ENCODE assay signal across 8 mouse cellular contexts in genomic region chr1:166160569-166161445, GRCm38 (mm10). TPM values are rescaled to one million over a fixed set of nuclear protein-coding genes. Genes with fewer than 3 reads are reported as not detected.
DNase-seq lines count a peak whose midpoint lies in the region; ATAC-seq and TF ChIP-seq lines count a peak whose summit lies in the region.

No protein-coding gene starts in this region.

- TF ChIP-seq CTCF in spleen, adult 2 months (IDR thresholded peaks at IDR 0.05; ENCODE audit: extremely low read depth, insufficient read depth, insufficient read length, insufficient replicate concordance), result peak; percentile 87

- H3K27me3 ChIP-seq in hindbrain, embryonic 15.5 days, result peaks cover 5% of the 10 kb centered on the region
- peaks cover 18% of the 10 kb centered on the region for H3K27me3 ChIP-seq in midbrain, embryonic 10.5 days (ENCODE audit: low read depth, poor library complexity, severe bottlenecking)
- no peaks in the 10 kb centered on the region for H3K27me3 ChIP-seq in spleen, adult 2 months (ENCODE audit: control insufficient read depth, insufficient read depth, low read length)

- peak overlapping the region; percentile 48 for H3K4me2 ChIP-seq in hindbrain, embryonic 15.5 days

- H3K27ac ChIP-seq in hindbrain, embryonic 15.5 days (replicated peaks), result no peak overlapping the region
- H3K27ac ChIP-seq in midbrain, embryonic 10.5 days (replicated peaks), result 0 out of 2 replicates have a peak overlapping the region, but pooled peaks have one; percentile 49
- H3K27ac ChIP-seq in spleen, adult 2 months (ENCODE audit: insufficient read depth, low read length), result no peak overlapping the region

- H3K9me3 ChIP-seq in hindbrain, embryonic 15.5 days, result no peaks in the 10 kb centered on the region
- no peaks in the 10 kb centered on the region for H3K9me3 ChIP-seq in midbrain, embryonic 10.5 days (replicated peaks)

- DNase-seq in gastrocnemius, adult 18-20 months (ENCODE audit: low spot score), result peak; percentile 70
- no peak for DNase-seq in gastrocnemius, postnatal 25 days
- DNase-seq in cerebellum, adult 9-11 months, result peak; percentile 47
- peak; percentile 35 to 72 for DNase-seq in frontal cortex, postnatal 14 days (ENCODE audit: low spot score in 2 of 2)
- peak; percentile 65 to 78 for DNase-seq in left cerebral cortex, postnatal 10 days (ENCODE audit: extremely low spot score in 1 of 2, low spot score in 2 of 2)
- peak; percentile 81 for DNase-seq in midbrain, embryonic 10.5 days (ENCODE audit: low spot score)
- DNase-seq in spleen, adult 2 months (ENCODE audit: low read depth in 1 of 2, low spot score in 2 of 2), result peak; percentile 22 to 46

- no peak overlapping the region for H3K9ac ChIP-seq in hindbrain, embryonic 15.5 days

- ATAC-seq in hindbrain, embryonic 15.5 days (ENCODE audit: low FRiP score, low read depth), result peak; percentile 68

- H3K4me3 ChIP-seq in hindbrain, embryonic 15.5 days, result peak overlapping the region; percentile 12
- peak overlapping the region; percentile 36; the same call in 1 of the 2 replicates for H3K4me3 ChIP-seq in midbrain, embryonic 10.5 days
- H3K4me3 ChIP-seq in spleen, adult 2 months (ENCODE audit: extremely low read depth, insufficient read depth, insufficient read length), result no peak overlapping the region

- no peak for TF ChIP-seq POLR2A in spleen, adult 2 months (IDR thresholded peaks at IDR 0.05; ENCODE audit: low read depth, low read length)

- no peaks in the 10 kb centered on the region; the same call in 1 of the 2 replicates for H3K4me1 ChIP-seq in hindbrain, embryonic 15.5 days (replicated peaks)
- peaks cover 47% of the 10 kb centered on the region for H3K4me1 ChIP-seq in midbrain, embryonic 10.5 days
- no peaks in the 10 kb centered on the region for H3K4me1 ChIP-seq in spleen, adult 2 months (ENCODE audit: control insufficient read depth, insufficient read depth, insufficient read length)

- intact Hi-C loops in left cerebral cortex, postnatal 10 days (cut with DNase I), result loop anchor here (2.0 to 5.0 kb wide), 3 partner anchors 94 to 200 kb away; partner anchors contain the start of gene Ildr2

- WGBS in hindbrain, embryonic 15.5 days, result 18% methylated on average over 24 of the region's 24 CpGs
- 21% methylated on average over 24 of the region's 24 CpGs for WGBS in midbrain, embryonic 10.5 days
- 17% methylated on average over 24 of the region's 24 CpGs for WGBS in spleen, adult 2 months

- no peaks in the 10 kb centered on the region for H3K36me3 ChIP-seq in hindbrain, embryonic 15.5 days
- no peaks in the 10 kb centered on the region for H3K36me3 ChIP-seq in midbrain, embryonic 10.5 days
- no peaks in the 10 kb centered on the region for H3K36me3 ChIP-seq in spleen, adult 2 months (ENCODE audit: control insufficient read depth, insufficient read depth, low read length)

RNA-seq across cellular contexts. Expression of gene Gpa33, which starts 30.8 kb away (rescaled TPM):
- not detected for total RNA-seq in gastrocnemius, adult 18-20 months (2021)
- total RNA-seq in gastrocnemius, postnatal 25 days (2021), result not detected
- polyA plus RNA-seq in hindbrain, embryonic 15.5 days (2015; fragmentation: Nextera tagmentation; extraction: Ambion mirVana), result not detected in 2 replicates
- total RNA-seq in left cerebral cortex, postnatal 10 days (2021), result not detected
- 0.31 and 0.55 TPM in 2 replicates for polyA plus RNA-seq in midbrain, embryonic 10.5 days (2016; fragmentation: Nextera tagmentation; extraction: Ambion mirVana)
- not detected in 2 replicates for polyA plus RNA-seq in spleen, adult 2 months (2012; rRNA removed)

RNA-seq across cellular contexts. Expression of gene Dusp27, which starts 33.1 kb away (rescaled TPM):
- 10 to 100 TPM; 59.5 to 83.2 TPM for total RNA-seq in gastrocnemius, adult 18-20 months (2021)
- 10 to 100 TPM; 66.6 to 85.7 TPM for total RNA-seq in gastrocnemius, postnatal 25 days (2021)
- 1.2 and 1.5 TPM in 2 replicates for polyA plus RNA-seq in hindbrain, embryonic 15.5 days (2015; fragmentation: Nextera tagmentation; extraction: Ambion mirVana)
- under 1 TPM; 0.45 to 0.54 TPM for total RNA-seq in left cerebral cortex, postnatal 10 days (2021)
- 2.7 and 3.5 TPM in 2 replicates for polyA plus RNA-seq in midbrain, embryonic 10.5 days (2016; fragmentation: Nextera tagmentation; extraction: Ambion mirVana)
- polyA plus RNA-seq in spleen, adult 2 months (2012; rRNA removed), result 0.12 and 0.15 TPM in 2 replicates

Comparison
In these comparisons a context has a peak if more than half of its experiments do, and no peak if none do; other contexts are left out.
1. RNA of gene Dusp27, which starts 33.1 kb away (total RNA-seq): 66.6 to 85.7 TPM in gastrocnemius, postnatal 25 days and 59.5 to 83.2 TPM in gastrocnemius, adult 18-20 months; 0.45 to 0.54 TPM in left cerebral cortex, postnatal 10 days; every median in the first group is over 10 times any median in the second.